Mouse (Mus musculus): ENCODE results near the gene Cfap97.

GRCm38 (mm10) chr8:46232798-46233197 is 81.2 kb downstream of the Cfap97 start:
- no peak for TF ChIP-seq CTCF (IDR thresholded peaks at IDR 0.05; ENCODE audit: low read depth, low read length)
- TF ChIP-seq POLR2A (IDR thresholded peaks at IDR 0.05; ENCODE audit: insufficient read depth, low read length): no peak
- no peak for TF ChIP-seq EP300 (IDR thresholded peaks at IDR 0.05; ENCODE audit: insufficient read depth, low read depth, low read length)

Measured in ES-Bruce4 (cell line).